Mouse (Mus musculus): ENCODE results near the gene Clhc1. TPM values are rescaled to one million over a fixed set of nuclear protein-coding genes. Genes with fewer than 3 reads are reported as not detected.

The Clhc1 gene
- polyA plus RNA-seq, 1 experiment from 2014 or later: not detected

GRCm38 (mm10) chr11:29599000-29599399, 51.2 kb downstream of the Clhc1 start:
- Histone ChIP-seq H3K4me2 (replicated peaks; ENCODE audit: low read depth) (no peak overlapping the region), H3K36me3 (ENCODE audit: control insufficient read depth, insufficient read depth, low read length) (no peaks in the 10 kb centered on the region), H3K27ac (replicated peaks) (no peak overlapping the region), H3K4me1 (replicated peaks; ENCODE audit: control insufficient read depth, insufficient read depth) (no peaks in the 10 kb centered on the region), H3K4me3 (ENCODE audit: low read depth, low read length) (no peak overlapping the region), H3K27me3 (ENCODE audit: control insufficient read depth, insufficient read depth, low read length) (no peaks in the 10 kb centered on the region), H3K9ac (ENCODE audit: low read length) (no peak overlapping the region), H3K9me3 (ENCODE audit: control insufficient read depth, low read length) (no peaks in the 10 kb centered on the region)
- ATAC-seq (ENCODE audit: low FRiP score, low TSS enrichment): no peak
- no peak for TF ChIP-seq CTCF (IDR thresholded peaks at IDR 0.05; ENCODE audit: low read depth)
- no peak for TF ChIP-seq EP300 (optimal IDR thresholded peaks at IDR 0.05)
- DNase-seq (ENCODE audit: low spot score): no peak

GRCm38 (mm10) chr11:29603581-29603980, 55.8 kb downstream of the Clhc1 start:
- TF ChIP-seq CTCF (IDR thresholded peaks at IDR 0.05; ENCODE audit: low read depth) (no peak), EP300 (optimal IDR thresholded peaks at IDR 0.05) (no peak)
- whole genome bisulfite sequencing: 30% methylated on average over 2 of the region's 2 CpGs

GRCm38 (mm10) chr11:29607465-29607990, 59.8 kb downstream of the Clhc1 start:
- Histone ChIP-seq H3K27ac (replicated peaks) (no peak overlapping the region), H3K4me3 (ENCODE audit: low read depth, low read length) (no peak overlapping the region), H3K4me1 (replicated peaks; ENCODE audit: control insufficient read depth, insufficient read depth) (no peaks in the 10 kb centered on the region), H3K9me3 (ENCODE audit: control insufficient read depth, low read length) (no peaks in the 10 kb centered on the region), H3K36me3 (ENCODE audit: control insufficient read depth, insufficient read depth, low read length) (no peaks in the 10 kb centered on the region), H3K4me2 (replicated peaks; ENCODE audit: low read depth) (no peak overlapping the region), H3K27me3 (ENCODE audit: control insufficient read depth, insufficient read depth, low read length) (no peaks in the 10 kb centered on the region), H3K9ac (ENCODE audit: low read length) (no peak overlapping the region)
- 78% methylated on average over 2 of the region's 2 CpGs for WGBS
- no peak for TF ChIP-seq EP300 (optimal IDR thresholded peaks at IDR 0.05)
- TF ChIP-seq CTCF (IDR thresholded peaks at IDR 0.05; ENCODE audit: low read depth): no peak
- ATAC-seq (ENCODE audit: low FRiP score, low TSS enrichment): no peak
- no peak for DNase-seq (ENCODE audit: low spot score)

More at GRCm38 (mm10) chr11:29603581-29603980, 55.8 kb downstream of the Clhc1 start:
- no peak overlapping the region for H3K9ac ChIP-seq (ENCODE audit: low read length)
- H3K4me3 ChIP-seq (ENCODE audit: low read depth, low read length): no peak overlapping the region
- H3K4me1 ChIP-seq (replicated peaks; ENCODE audit: control insufficient read depth, insufficient read depth): no peaks in the 10 kb centered on the region
- H3K36me3 ChIP-seq (ENCODE audit: control insufficient read depth, insufficient read depth, low read length): no peaks in the 10 kb centered on the region
- H3K4me2 ChIP-seq (replicated peaks; ENCODE audit: low read depth): no peak overlapping the region
- no peak overlapping the region for H3K27ac ChIP-seq (replicated peaks)
- no peak for DNase-seq (ENCODE audit: low spot score)
- no peaks in the 10 kb centered on the region for H3K9me3 ChIP-seq (ENCODE audit: control insufficient read depth, low read length)
- no peak for ATAC-seq (ENCODE audit: low FRiP score, low TSS enrichment)
- no peaks in the 10 kb centered on the region for H3K27me3 ChIP-seq (ENCODE audit: control insufficient read depth, insufficient read depth, low read length)

DNA sequence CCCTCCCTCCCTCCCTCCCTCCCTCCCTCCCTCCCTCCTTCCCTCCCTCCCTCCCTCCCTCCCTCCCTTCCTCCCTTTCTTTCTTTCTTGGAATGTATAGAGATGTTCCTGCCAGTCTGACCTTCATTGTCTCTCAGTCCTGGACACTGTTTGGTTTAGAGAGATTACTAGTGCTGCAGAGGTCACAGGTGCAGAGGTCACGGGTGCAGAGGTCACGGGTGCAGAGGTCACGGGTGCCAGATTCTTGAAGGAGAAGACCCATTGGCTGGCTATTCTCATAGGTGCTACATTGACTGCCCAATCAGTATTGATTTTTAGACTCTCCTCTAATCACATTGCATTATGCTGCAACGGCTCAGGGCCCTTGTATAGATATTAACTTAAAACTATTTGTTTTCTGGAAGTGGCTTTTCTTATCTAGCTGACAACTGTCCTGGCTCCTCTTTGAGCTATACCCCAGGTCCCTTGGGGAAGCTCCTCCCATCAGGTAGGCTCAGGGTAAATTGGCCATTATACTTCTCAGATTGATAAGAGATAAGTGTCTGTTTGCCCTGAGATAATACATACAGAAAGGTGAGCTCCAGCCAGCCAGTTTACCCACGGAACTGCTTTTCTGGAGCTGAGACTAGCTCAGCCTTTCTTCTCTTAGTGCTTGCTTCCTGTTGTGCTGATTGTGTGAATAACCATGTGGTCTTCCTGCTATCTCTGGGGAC, 62.2 kb downstream of the Clhc1 start:
- no peak for DNase-seq (ENCODE audit: low spot score)
- no peaks in the 10 kb centered on the region for H3K27me3 ChIP-seq (ENCODE audit: control insufficient read depth, insufficient read depth, low read length)
- 61% methylated on average over 5 of the region's 5 CpGs for whole genome bisulfite sequencing
- H3K36me3 ChIP-seq (ENCODE audit: control insufficient read depth, insufficient read depth, low read length): no peaks in the 10 kb centered on the region
- TF ChIP-seq EP300 (optimal IDR thresholded peaks at IDR 0.05) (no peak), CTCF (IDR thresholded peaks at IDR 0.05; ENCODE audit: low read depth) (no peak)
- no peak overlapping the region for H3K4me2 ChIP-seq (replicated peaks; ENCODE audit: low read depth)
- no peak for ATAC-seq (ENCODE audit: low FRiP score, low TSS enrichment)
- H3K27ac ChIP-seq (replicated peaks): no peak overlapping the region
- H3K4me3 ChIP-seq (ENCODE audit: low read depth, low read length): no peak overlapping the region
- no peaks in the 10 kb centered on the region for H3K9me3 ChIP-seq (ENCODE audit: control insufficient read depth, low read length)
- no peak overlapping the region for H3K9ac ChIP-seq (ENCODE audit: low read length)
- H3K4me1 ChIP-seq (replicated peaks; ENCODE audit: control insufficient read depth, insufficient read depth): 0 out of 2 replicates have a peak, but pooled peaks cover 2% of the 10 kb centered on the region

- Histone ChIP-seq H3K4me2 (replicated peaks; ENCODE audit: low read depth) (no peak overlapping the region), H3K4me3 (ENCODE audit: low read depth, low read length) (no peak overlapping the region), H3K9ac (ENCODE audit: low read length) (no peak overlapping the region), H3K27me3 (ENCODE audit: control insufficient read depth, insufficient read depth, low read length) (no peaks in the 10 kb centered on the region), H3K4me1 (replicated peaks; ENCODE audit: control insufficient read depth, insufficient read depth) (0 out of 2 replicates have a peak, but pooled peaks cover 2% of the 10 kb centered on the region), H3K27ac (replicated peaks) (no peak overlapping the region), H3K9me3 (ENCODE audit: control insufficient read depth, low read length) (no peaks in the 10 kb centered on the region), H3K36me3 (ENCODE audit: control insufficient read depth, insufficient read depth, low read length) (no peaks in the 10 kb centered on the region)
- ATAC-seq (ENCODE audit: low FRiP score, low TSS enrichment) (no peak), DNase-seq (ENCODE audit: low spot score) (no peak)
- no peak for TF ChIP-seq EP300 (optimal IDR thresholded peaks at IDR 0.05)
- TF ChIP-seq CTCF (IDR thresholded peaks at IDR 0.05; ENCODE audit: low read depth): no peak
Observed at GRCm38 (mm10) chr11:29612007-29612406, 64.3 kb downstream of the Clhc1 start.

DNA sequence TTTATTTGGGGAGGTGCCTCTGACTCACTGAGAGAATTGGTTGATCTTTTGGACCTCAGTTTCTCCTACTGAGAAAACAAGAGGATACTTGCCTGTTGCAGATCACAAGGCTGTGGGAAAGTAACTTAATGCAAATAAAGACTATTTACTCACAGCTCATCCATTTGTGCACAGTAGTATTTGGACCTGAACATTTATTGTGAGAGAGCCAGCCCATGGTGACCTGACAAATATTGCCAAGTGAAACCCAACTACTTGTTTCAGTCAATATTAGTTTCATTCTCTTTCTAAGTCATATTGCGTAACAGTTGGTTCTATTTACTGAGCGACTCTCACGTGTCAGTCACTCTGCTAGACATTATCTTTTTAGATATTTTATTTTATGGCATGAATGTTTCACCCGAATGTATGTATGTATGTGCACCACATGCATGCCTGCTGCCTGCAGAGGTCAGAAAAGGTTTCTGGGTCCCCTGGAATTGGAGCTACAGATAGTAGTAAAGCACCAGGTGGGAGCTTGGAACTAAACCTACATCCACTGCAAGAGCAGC, 65.5 kb downstream of the Clhc1 start:
- TF ChIP-seq EP300 (optimal IDR thresholded peaks at IDR 0.05): no peak
- no peak for TF ChIP-seq CTCF (IDR thresholded peaks at IDR 0.05; ENCODE audit: low read depth)
- Histone ChIP-seq H3K27ac (replicated peaks) (peak overlapping the region; percentile 65), H3K9me3 (ENCODE audit: control insufficient read depth, low read length) (no peaks in the 10 kb centered on the region), H3K27me3 (ENCODE audit: control insufficient read depth, insufficient read depth, low read length) (no peaks in the 10 kb centered on the region), H3K9ac (ENCODE audit: low read length) (no peak overlapping the region), H3K4me3 (ENCODE audit: low read depth, low read length) (no peak overlapping the region), H3K4me2 (replicated peaks; ENCODE audit: low read depth) (no peak overlapping the region), H3K36me3 (ENCODE audit: control insufficient read depth, insufficient read depth, low read length) (no peaks in the 10 kb centered on the region), H3K4me1 (replicated peaks; ENCODE audit: control insufficient read depth, insufficient read depth) (0 out of 2 replicates have a peak, but pooled peaks cover 2% of the 10 kb centered on the region)
- 72% methylated on average over 4 of the region's 4 CpGs for WGBS
- ATAC-seq (ENCODE audit: low FRiP score, low TSS enrichment): no peak
- DNase-seq (ENCODE audit: low spot score): no peak

Data from stomach, postnatal 0 days (tissue).